Mouse (Mus musculus) testis, adult 2 months (tissue): ENCODE measurements at regions not wholly inside any gene's neighbourhood (a gene's known extent, or its start where the extent isn't known, plus 50 kb on each side); places are given as distances from the start of the nearest gene placed in this dataset.

Source experiments
- CTCF ChIP-seq: fragments of 200-500 bp; IDR thresholded peaks from 2 replicates; pipeline ENCODE4 v1.5.1; 2012; ENCODE audit warnings: low read depth, mild to moderate bottlenecking, inconsistent platforms, low read length, moderate library complexity; ENCODE audit not compliant: control insufficient read depth, insufficient read depth, insufficient replicate concordance
- POLR2A ChIP-seq: fragments of 200-500 bp; IDR thresholded peaks from 2 replicates; pipeline ENCODE4 v1.6.1; 2012; ENCODE audit warnings: low read depth, mild to moderate bottlenecking, inconsistent platforms, low read length, moderate library complexity; ENCODE audit not compliant: control insufficient read depth

DNA sequence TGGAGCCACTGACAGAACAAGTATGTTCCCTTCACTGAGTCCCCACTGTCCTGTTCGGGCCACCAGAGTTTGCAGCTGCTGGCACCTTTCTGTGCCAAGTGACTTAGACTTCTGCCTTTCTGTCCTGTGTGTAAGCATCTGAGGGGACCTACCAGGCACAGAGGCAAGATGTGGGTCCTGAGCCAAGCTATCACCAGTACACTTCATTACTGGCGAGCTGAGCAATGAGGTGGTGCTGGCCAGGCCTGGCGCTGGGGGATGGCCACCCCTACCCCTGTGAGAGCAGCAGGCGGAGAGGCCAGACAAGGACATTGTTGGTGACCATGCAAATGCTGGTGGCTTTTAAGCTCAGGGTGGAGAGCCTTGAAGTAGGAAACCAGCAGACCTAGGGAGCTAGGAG is 87.6 kb upstream of the Mrps6 start:
- no peak for TF ChIP-seq POLR2A
- TF ChIP-seq CTCF = no peak
